Mouse (Mus musculus): ENCODE measurements around the gene Gpr171. TPM values are rescaled to one million over a fixed set of nuclear protein-coding genes. Genes with fewer than 3 reads are reported as not detected.

The Gpr171 gene
- total RNA-seq, 4 experiments from 2014 or later: 0.15 to 0.45 (median 0.29) TPM

Other genes with a start within 250 kb of the Gpr171 start
- not detected for gene Clrn1, start 216.5 kb downstream of the Gpr171 start, total RNA-seq (2022)
- gene Med12l, start 96.0 kb downstream of the Gpr171 start, total RNA-seq (2022): 10 to 100 TPM; 13.0 to 19.3 (median 16.9) TPM
- 10 to 100 TPM; 25.4 to 47.3 (median 37.8) TPM for gene P2ry14, start 51.8 kb upstream of the Gpr171 start, total RNA-seq (2022)
- not detected for gene Gpr87, start 93.3 kb upstream of the Gpr171 start, total RNA-seq (2022)
- 1 to 10 TPM in 3 of 4 experiments, under 1 TPM in 1; 0.98 to 3.4 (median 2.0) TPM for gene P2ry13, start 109.1 kb upstream of the Gpr171 start, total RNA-seq (2022)
- 1 to 10 TPM; 1.2 to 4.8 (median 2.4) TPM for gene P2ry12, start 161.1 kb upstream of the Gpr171 start, total RNA-seq (2022)
- 1 to 10 TPM; 1.1 to 2.3 (median 2.2) TPM for gene Igsf10, start 242.6 kb upstream of the Gpr171 start, total RNA-seq (2022)